Mouse (Mus musculus) ES-E14 (cell line): ENCODE data around the gene Gm6657. TPM values are rescaled to one million over a fixed set of nuclear protein-coding genes. Genes with fewer than 3 reads are reported as not detected.

Source experiments
- DNase-seq: peaks from one replicate; pipeline ENCODE4 v3.0.0-alpha.2; 2013; ENCODE audit warnings: low read depth, low spot score
- H3K27ac ChIP-seq: 2 replicates; pipeline ENCODE4 v1.5.1; 2012; ENCODE audit warnings: low read depth, mild to moderate bottlenecking, low read length, moderate library complexity, mixed read lengths; ENCODE audit not compliant: poor library complexity, insufficient read depth, severe bottlenecking
- H3K36me3 ChIP-seq: 2 replicates; pipeline ENCODE4 v1.6.1; 2012; ENCODE audit warnings: mild to moderate bottlenecking, low read length, moderate library complexity, mixed read lengths; ENCODE audit not compliant: control insufficient read depth, poor library complexity, insufficient read depth, severe bottlenecking
- H3K4me1 ChIP-seq, 2 experiments: fragments of 150-350 bp in 1 of 2; sonication (generic) in 1 of 2; 2 replicates each; pipeline ENCODE4 v1.6.1; 2012; ENCODE audit warnings: low read length in 2 of 2, mild to moderate bottlenecking in 1 of 2, mixed read lengths in 1 of 2; ENCODE audit not compliant: control insufficient read depth in 2 of 2, insufficient read depth in 2 of 2, poor library complexity in 1 of 2
- H3K4me3 ChIP-seq, 2 experiments: fragments of 150-350 bp in 1 of 2; sonication (generic) in 1 of 2; 2 replicates each; pipeline ENCODE4 v1.5.1; 2012; ENCODE audit warnings: low read length in 2 of 2, low read depth in 1 of 2, mild to moderate bottlenecking in 1 of 2, mixed read lengths in 1 of 2; ENCODE audit not compliant: insufficient read depth in 1 of 2, poor library complexity in 1 of 2, severe bottlenecking in 1 of 2
- H3K9ac ChIP-seq: 2 replicates; pipeline ENCODE4 v1.6.1; 2012; ENCODE audit warnings: low read depth, mild to moderate bottlenecking, low read length, mixed read lengths; ENCODE audit not compliant: poor library complexity, insufficient read depth, severe bottlenecking
- H3K9me3 ChIP-seq: fragments of 150-350 bp; sonication (generic); 2 replicates; pipeline ENCODE4 v1.6.1; 2012; ENCODE audit warnings: low read depth, mild to moderate bottlenecking, low read length; ENCODE audit not compliant: control insufficient read depth, insufficient read depth
- CHD2 ChIP-seq: IDR thresholded peaks from 2 replicates; pipeline ENCODE4 v1.6.1; 2014; ENCODE audit warnings: mild to moderate bottlenecking, low read depth, low read length, inconsistent platforms
- HCFC1 ChIP-seq: IDR thresholded peaks from 2 replicates; pipeline ENCODE4 v1.6.1; 2012; ENCODE audit warnings: low read length, inconsistent platforms, borderline replicate concordance; ENCODE audit not compliant: insufficient read depth
- MAFK ChIP-seq: IDR thresholded peaks from 2 replicates; pipeline ENCODE4 v1.6.1; 2014; ENCODE audit warnings: mild to moderate bottlenecking, low read depth, low read length, inconsistent platforms; ENCODE audit not compliant: insufficient read depth
- ZC3H11A ChIP-seq: IDR thresholded peaks from 2 replicates; pipeline ENCODE4 v1.6.1; 2012; ENCODE audit warnings: low read depth, mild to moderate bottlenecking, inconsistent platforms, low read length, borderline replicate concordance
- ZNF384 ChIP-seq: IDR thresholded peaks from 2 replicates; pipeline ENCODE4 v1.6.1; 2012; ENCODE audit warnings: low read depth, low read length, inconsistent platforms
- in situ Hi-C, 2 experiments: fragments of 600-800 bp; cut with MboI; formaldehyde crosslinking; loops; one replicate each; pipeline ENCODE4 v1.15.1; 2025; ENCODE audit warnings: low sequenced_read_pairs in 2 of 2, inconsistent platforms in 1 of 2; ENCODE audit not compliant: unreplicated experiment in 2 of 2
- total RNA-seq: library from RNA; depleted of rRNA; stranded (reverse); fragments of 300-350 nt; gene quantifications from 2 replicates; pipeline ENCODE4 v1.2.3, GENCODE M21; 2012; rRNA removed

Gm6657 gene
- not detected in 2 replicates for total RNA-seq

DNA sequence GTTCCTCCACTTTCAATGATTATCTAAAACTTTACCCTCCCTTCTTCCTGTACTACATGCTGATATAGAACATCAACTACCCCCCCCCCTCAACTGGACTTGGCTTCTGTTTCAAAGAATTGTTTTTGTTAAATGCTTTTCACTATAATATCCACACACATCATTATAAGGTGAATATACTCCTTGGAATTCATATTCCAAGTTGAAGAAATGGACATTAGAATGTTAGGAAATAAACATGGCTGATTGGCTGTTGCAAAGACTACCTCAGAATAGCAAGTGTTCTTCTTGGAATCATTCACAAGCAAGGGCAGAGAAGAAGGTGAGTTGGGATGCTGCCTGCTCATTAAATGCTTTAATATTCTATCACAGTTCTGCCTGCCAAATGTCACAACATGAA is at the start of gene Gm6657:
Gene Gm6657 (plus strand): TSS at position 301 of the 400 bp plus-strand sequence.
- H3K4me1 ChIP-seq: no peaks in the 10 kb centered on the region
- no peak within 1 kb of the TSS for H3K4me3 ChIP-seq
- H3K27ac ChIP-seq: no peak within 1 kb of the TSS
- no peak within 1 kb of the TSS for H3K9ac ChIP-seq
- DNase-seq: no peak
- no peaks in the 10 kb centered on the region for H3K36me3 ChIP-seq
- TF ChIP-seq HCFC1: no peak
- no peak for TF ChIP-seq ZNF384
- TF ChIP-seq CHD2: no peak
- no peak for TF ChIP-seq ZC3H11A
- no peak for TF ChIP-seq MAFK
- no peaks in the 10 kb centered on the region for H3K9me3 ChIP-seq
- in situ Hi-C loops: no loop called here

DNA sequence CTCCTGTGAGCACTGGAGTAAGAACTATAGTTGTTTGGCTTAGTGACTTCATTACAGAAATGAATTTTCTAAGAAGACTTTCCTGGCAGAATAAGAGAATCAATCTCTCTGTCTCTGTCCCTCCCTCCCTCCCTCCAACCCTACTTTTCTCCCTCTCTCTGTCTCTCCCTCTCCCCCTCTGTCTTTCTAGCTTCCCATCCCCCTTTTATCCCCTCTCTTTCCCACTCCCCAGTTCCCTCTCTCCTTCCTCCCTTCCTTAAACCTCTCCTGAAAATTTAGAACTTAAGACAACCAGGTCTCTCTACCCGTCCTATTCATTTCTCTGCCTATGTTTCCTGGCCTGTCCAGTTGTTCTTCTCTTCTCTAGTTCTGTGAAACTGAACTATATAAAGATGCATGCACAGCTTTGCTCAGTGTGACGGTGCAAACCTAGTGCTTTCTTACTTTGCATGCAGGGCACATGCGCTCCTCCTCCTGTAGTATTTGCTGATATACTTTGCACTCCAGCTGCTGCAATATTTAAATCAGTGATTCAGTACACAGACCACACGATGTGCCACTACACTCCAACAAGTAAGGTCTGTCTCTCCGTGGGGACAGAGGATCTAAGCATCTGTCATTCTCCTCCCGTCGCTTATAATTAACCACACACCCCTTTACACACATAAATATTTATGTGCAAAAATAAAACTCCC is 40.6 kb upstream of the Gm6657 start:
- no peak overlapping the region for H3K27ac ChIP-seq
- no peaks in the 10 kb centered on the region for H3K4me1 ChIP-seq
- no peak overlapping the region for H3K4me3 ChIP-seq
- H3K9ac ChIP-seq: no peak overlapping the region
- TF ChIP-seq ZNF384: no peak
- TF ChIP-seq MAFK: no peak
- TF ChIP-seq ZC3H11A: no peak
- no peak for TF ChIP-seq HCFC1
- TF ChIP-seq CHD2: no peak
- in situ Hi-C loops: no loop called here
- H3K36me3 ChIP-seq: no peaks in the 10 kb centered on the region
- H3K9me3 ChIP-seq: no peaks in the 10 kb centered on the region
- DNase-seq: no peak

DNA sequence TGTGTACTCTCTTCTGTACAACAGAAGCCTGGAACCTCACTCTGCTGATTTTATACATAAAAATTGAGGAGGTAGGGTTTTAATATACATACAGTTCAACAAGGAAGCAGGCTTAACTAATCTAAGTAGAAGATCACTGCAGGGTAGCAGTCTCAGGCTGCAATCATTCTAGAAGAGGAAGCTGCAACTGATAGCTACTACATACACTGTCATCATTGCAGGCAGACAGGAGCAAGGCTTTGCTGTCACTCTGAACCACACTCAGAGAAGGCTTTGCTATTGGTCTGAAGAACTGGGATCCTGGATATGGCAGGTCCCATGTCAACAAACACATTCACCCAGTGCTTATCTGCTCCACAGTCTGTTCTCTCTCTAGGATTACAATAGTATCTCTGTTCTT is 23.9 kb upstream of the Gm6657 start:
- no peak overlapping the region for H3K9ac ChIP-seq
- H3K36me3 ChIP-seq: no peaks in the 10 kb centered on the region
- in situ Hi-C loops: no loop called here
- TF ChIP-seq ZNF384: no peak
- no peak for TF ChIP-seq ZC3H11A
- no peak for TF ChIP-seq HCFC1
- TF ChIP-seq MAFK: no peak
- TF ChIP-seq CHD2: no peak
- H3K4me3 ChIP-seq: no peak overlapping the region
- no peak for DNase-seq
- no peaks in the 10 kb centered on the region for H3K9me3 ChIP-seq
- H3K4me1 ChIP-seq: no peaks in the 10 kb centered on the region
- H3K27ac ChIP-seq: no peak overlapping the region

DNA sequence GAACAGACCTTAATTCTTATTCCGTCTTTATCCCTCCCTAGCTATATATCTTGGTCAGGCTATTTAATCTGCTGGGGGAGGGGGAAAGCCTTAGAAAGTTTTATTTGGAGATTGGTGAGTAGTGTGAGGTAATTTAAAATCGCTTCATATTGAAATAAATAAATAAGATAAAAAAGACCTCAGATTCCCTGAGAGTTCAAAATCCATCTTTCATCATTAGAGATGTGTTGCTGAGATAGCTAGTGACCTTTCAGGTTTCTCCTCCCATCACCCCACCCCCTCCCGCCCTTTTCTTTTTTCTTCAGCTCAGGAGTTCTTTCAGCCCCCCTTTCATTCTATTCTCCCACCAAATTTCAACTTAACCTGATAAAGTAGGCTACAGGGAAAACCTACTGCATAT is 20.1 kb upstream of the Gm6657 start:
- TF ChIP-seq CHD2: no peak
- no peak for TF ChIP-seq ZNF384
- no peak for TF ChIP-seq HCFC1
- no peak for TF ChIP-seq ZC3H11A
- TF ChIP-seq MAFK: no peak
- Histone ChIP-seq H3K4me3 (no peak overlapping the region), H3K9ac (no peak overlapping the region), H3K9me3 (no peaks in the 10 kb centered on the region), H3K4me1 (no peaks in the 10 kb centered on the region), H3K27ac (no peak overlapping the region), H3K36me3 (no peaks in the 10 kb centered on the region)
- no peak for DNase-seq
- in situ Hi-C loops: no loop called here

DNA sequence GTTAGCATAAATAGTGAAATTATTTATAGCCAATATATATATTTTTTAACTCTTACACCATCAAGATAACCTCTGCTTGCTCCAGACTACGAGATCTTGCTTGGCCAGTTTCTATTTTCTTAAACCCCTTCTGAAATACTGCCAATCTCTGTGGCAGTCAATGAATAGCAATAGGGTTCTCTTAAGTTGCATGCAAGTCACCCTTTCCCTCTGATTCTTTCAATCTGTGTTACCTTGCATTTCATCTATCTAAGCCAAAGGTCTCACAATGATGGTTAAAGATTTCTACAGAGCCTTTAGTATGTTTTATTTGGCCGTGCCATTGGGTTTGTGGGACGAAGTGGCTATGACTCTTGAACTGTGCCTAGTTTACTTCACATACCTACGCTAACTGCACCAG is 19.4 kb upstream of the Gm6657 start:
- Histone ChIP-seq H3K36me3 (no peaks in the 10 kb centered on the region), H3K27ac (no peak overlapping the region), H3K4me1 (no peaks in the 10 kb centered on the region), H3K4me3 (no peak overlapping the region), H3K9me3 (no peaks in the 10 kb centered on the region), H3K9ac (no peak overlapping the region)
- in situ Hi-C loops: no loop called here
- TF ChIP-seq MAFK (no peak), CHD2 (no peak), ZNF384 (no peak), HCFC1 (no peak), ZC3H11A (no peak)
- DNase-seq: no peak
